Mouse (Mus musculus): Measurements from ENCODE around the gene Dhx57.

GRCm38 (mm10) chr17:80199160-80199778 lies 91.0 kb downstream of the Dhx57 start:
- TF ChIP-seq CTCF (IDR thresholded peaks at IDR 0.05; ENCODE audit: borderline replicate concordance, control insufficient read depth, extremely low read depth, insufficient read depth, low read length, poor library complexity) (no peak), POLR2A (IDR thresholded peaks at IDR 0.05; ENCODE audit: control insufficient read depth, extremely low read depth, insufficient read depth, low read length, poor library complexity) (no peak)
